Mouse (Mus musculus) frontal cortex, postnatal 14 days (tissue): Measurements from ENCODE around the gene Ddx4.
A peak's percentile ranks its signal among the peaks of the same experiment; 100 is the strongest.

ENCODE experiments used
- DNase-seq, 2 experiments: peaks; one replicate each; pipeline ENCODE4 v3.0.0; 2022; ENCODE audit warnings: low spot score in 2 of 2

Ddx4 gene

GRCm38 (mm10) chr13:112652205-112652604 is at the start of gene Ddx4:
TSS of gene Ddx4 (minus strand) at chr13:112652475.
- no peak for DNase-seq

- DNase-seq: no peak
Measured at GRCm38 (mm10) chr13:112701256-112701655, 49.0 kb upstream of the Ddx4 start.

DNA sequence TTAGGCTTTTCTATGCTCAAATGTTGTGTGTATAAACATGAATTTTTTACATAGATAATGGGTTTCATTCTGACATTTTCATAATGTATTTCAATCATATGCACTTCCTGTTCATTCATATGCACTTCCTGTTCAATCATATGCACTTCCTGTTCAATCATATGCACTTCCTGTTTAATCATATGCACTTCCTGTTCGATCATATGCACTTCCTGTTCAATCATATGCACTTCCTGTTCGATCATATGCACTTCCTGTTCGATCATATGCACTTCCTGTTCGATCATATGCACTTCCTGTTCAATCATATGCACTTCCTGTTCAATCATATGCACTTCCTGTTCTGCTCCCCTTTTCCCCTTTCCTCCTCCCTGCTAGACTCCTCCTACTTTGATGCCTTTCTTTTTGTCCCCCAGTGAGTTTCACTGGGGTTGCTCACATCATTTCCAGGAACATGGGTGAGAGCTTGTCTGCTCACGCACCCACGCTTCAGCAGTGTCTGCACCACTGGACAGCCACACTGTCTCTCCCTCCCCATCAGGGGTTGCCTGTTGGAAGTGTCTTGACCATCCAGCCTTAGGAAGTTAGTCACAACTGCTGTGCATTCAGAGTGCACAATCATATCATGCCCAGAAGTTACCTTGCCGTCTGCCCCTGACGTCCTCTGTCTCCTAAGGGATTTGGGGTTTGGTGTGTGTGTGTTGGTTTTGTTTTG is 43.4 kb upstream of the Ddx4 start:
- no peak for DNase-seq

- DNase-seq: no peak
Measured at GRCm38 (mm10) chr13:112692870-112693553, 40.7 kb upstream of the Ddx4 start.

- DNase-seq: no peak
Measured at GRCm38 (mm10) chr13:112686155-112686554, 33.9 kb upstream of the Ddx4 start.

GRCm38 (mm10) chr13:112683970-112684369 is 31.7 kb upstream of the Ddx4 start:
- DNase-seq: no peak

DNA sequence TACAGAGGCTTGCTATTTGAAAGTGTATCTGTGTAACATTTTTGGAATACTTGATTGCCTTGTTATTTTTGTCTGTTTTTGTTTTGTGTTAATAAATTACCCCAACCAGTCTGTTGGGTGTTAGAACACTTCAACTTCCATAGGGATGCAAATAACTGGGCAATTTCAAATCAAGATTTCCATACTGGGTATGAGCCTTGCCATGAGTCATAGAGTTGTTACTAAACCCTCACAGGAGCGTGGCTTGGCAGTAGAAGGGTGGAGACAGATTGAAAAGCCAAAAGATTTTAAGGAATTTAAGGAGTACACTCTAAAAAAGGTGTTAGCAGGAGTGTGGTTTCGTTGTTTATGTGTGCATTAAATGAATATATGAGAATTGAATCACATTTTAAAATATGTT is 31.0 kb upstream of the Ddx4 start:
- no peak for DNase-seq

GRCm38 (mm10) chr13:112678154-112678553 is 25.9 kb upstream of the Ddx4 start:
- no peak for DNase-seq

DNA sequence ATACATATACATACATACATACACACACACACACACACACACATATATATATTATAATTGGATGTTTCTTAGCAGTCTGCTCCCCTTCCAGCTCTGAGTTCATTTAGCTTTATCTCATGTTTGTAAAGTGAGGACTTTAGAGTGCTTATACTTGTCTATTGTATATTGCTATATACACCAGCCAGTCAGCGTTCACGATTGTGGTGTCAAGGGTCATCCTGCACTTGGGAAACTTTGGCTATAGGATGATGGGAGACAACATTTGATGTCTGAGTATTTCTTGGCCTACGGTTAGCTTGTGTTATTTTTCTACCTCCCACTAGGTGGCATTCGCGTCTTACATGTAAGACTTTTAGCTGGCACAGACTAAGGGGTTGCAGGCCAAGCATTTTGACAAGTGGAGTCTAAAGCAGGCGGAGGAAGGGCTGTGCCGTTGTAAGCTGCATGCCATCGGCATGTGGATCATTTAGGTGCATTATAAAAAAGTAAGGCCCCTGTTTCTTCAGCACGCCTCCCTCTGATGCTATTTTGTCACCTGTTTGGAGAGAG is 21.7 kb upstream of the Ddx4 start:
- DNase-seq: peak in 1 of 2 experiments; percentile 41

- DNase-seq: no peak
Measured at GRCm38 (mm10) chr13:112672797-112673196, 20.5 kb upstream of the Ddx4 start.

DNA sequence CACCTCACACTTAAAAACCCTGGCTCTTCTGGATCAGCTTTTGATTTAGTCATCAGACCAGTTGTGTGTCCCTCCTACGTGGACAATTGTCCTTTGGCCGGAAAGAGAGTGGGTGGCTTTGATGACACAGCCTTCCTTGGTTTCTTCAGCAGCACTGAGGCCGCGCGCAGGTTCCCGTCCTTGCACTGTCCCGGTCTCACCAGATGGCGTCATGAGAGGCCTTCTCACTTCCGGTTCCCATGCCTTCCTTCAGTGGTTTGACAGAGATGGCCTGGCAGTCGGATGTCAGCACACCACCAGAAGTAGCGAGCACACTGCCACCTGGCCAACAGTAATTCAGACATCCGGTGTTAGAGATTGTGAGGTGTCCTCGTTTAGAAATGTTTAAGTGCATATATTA is 19.4 kb upstream of the Ddx4 start:
- no peak for DNase-seq

- DNase-seq: no peak
Measured at GRCm38 (mm10) chr13:112667215-112667614, 14.9 kb upstream of the Ddx4 start.

DNA sequence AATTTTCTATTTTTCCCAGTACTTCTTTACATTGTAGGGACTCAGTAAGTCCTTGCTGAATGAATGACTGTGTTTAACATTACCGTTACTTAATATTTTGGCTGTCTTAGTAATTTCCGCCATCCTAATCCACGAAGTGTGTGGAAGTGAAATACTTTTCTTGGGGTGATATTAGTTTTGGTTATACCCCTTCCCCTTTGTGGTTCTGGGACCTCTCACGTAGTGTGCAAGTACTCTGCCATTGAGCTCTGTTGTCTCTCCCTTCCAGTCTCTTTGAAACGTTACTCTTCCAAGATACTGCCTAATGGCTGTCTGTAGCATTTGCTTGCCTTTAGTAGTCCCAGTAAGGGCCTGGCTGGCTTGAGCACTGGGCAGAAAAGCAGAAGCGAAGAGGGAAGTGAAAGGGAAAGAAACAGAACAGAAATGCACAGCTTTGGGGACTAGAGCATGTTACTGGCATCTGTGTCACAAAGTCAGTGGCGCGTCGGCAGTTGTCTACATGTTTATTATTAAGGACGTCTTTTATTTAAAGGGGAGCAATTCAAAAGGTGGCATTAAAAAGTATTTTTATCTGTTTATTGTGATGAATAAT is 14.3 kb upstream of the Ddx4 start:
- no peak for DNase-seq

GRCm38 (mm10) chr13:112661687-112662086 is 9.4 kb upstream of the Ddx4 start:
- no peak for DNase-seq

GRCm38 (mm10) chr13:112660574-112661381 is 8.5 kb upstream of the Ddx4 start, which contains the start of gene Slc38a9:
TSS of gene Slc38a9 (plus strand) at chr13:112660751.
- peak; percentile 88 to 90 for DNase-seq

DNA sequence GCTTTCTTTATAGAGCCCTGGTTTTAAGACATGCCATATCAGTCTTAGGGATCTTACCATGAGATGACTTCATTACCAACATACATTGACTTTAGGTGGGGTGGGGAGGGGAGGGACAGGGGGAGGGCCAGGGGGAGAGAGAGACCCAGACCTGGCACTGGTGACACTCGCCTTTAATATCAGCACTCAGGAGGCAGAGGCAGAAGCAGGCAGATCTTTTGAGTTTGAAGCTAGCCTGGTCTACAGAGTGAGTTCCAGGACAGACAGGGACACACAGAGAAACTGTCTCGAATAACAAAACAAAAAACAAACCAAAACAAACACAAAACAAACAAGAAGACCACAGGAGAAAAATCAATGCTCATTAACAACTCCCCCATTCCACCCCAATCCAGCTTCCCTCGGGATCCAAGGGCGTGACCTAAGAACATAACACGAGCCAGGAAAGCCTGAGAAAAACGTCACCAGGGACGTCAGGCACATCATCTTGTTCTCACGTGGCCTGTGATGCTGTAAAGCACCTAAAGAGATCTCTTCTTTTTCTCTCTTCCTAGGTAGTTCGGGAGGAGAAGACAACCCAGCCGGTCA is 7.8 kb upstream of the Ddx4 start:
- no peak for DNase-seq

DNA sequence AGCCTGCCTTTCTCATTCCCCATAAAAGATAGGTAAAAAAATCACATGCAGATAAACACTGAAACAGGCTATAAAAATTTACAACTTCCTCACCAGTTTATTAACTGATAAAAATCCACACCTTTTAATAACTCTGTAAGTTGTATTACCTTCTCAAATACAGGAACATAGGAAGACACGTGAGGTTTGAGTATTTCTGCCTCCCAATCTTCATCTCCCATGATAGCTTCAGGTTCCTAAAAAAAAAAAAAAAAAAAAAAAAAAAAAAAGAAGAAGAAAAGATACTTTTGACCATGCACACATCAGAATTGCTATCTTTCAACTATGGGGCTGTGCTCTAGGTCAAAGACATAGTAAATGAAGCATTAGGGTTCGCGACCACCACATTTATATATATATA is 1.1 kb downstream of the Ddx4 start:
- DNase-seq: no peak

- DNase-seq: no peak
Measured at GRCm38 (mm10) chr13:112645529-112646186, 6.6 kb downstream of the Ddx4 start.

GRCm38 (mm10) chr13:112644996-112645395 is 7.3 kb downstream of the Ddx4 start:
- no peak for DNase-seq

- no peak for DNase-seq
Measured at GRCm38 (mm10) chr13:112642897-112643296, 9.4 kb downstream of the Ddx4 start.

DNA sequence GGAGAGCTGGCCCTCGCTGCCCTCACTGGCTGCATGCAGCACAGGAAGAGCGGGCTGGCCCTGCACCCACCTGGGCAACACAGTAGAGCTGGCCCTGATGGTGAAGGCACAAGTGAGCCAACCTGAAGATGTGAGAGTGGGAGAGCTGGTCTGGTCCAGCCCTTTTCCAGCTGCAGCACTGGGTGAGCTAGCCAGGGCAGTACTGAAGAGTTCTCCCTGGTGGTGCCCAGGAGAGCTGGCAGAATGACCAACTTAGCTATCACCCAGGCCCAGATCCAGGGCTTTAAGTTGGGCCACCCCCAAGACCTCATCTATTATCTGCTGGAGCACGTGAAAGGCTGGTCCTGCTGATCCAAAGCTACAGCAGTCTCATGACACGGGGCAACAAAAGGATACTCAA is 13.2 kb downstream of the Ddx4 start:
- no peak for DNase-seq
